Mouse (Mus musculus) gastrocnemius, postnatal 4 days (tissue): ENCODE measurements around the gene Gm45208. TPM values are rescaled to one million over a fixed set of nuclear protein-coding genes. Genes with fewer than 3 reads are reported as not detected.
"Not testable (repeated sequence)": the region's sequence is repeated elsewhere in the genome, so short reads cannot be mapped to it uniquely, and the experiment has no call there.

Experiments used
- DNase-seq, 2 experiments: peaks; one replicate each; pipeline ENCODE4 v3.0.0; 2021 to 2022; ENCODE audit warnings: low spot score in 2 of 2, mixed read lengths in 2 of 2
- long read RNA-seq, 2 experiments: library from polyadenylated mRNA; stranded (forward); transcript quantifications; one replicate each; pipeline ENCODE4 v2.0.0; 2021
- total RNA-seq, 2 experiments: library from RNA; stranded (reverse); gene quantifications; 2 replicates each; pipeline ENCODE4 v1.2.3; 2021

Gm45208 gene
- total RNA-seq = not detected
- long read RNA-seq, experiment 1, partial matches to known transcripts = 0 of 1 reads
- long read RNA-seq, experiment 1, other reads (novel, unspliced or antisense) = 1 of 1 reads
- long read RNA-seq, experiment 2 = 0 reads

GRCm38 (mm10) chrX:7721514-7722281 is at the start of gene Gm45208:
Gene Gm45208 (plus strand): TSS chrX:7722245.
- peak in 1 of 2 experiments; percentile 59 for DNase-seq

GRCm38 (mm10) chrX:7672739-7673138 is 49.3 kb upstream of the Gm45208 start:
- DNase-seq = no peak

GRCm38 (mm10) chrX:7673578-7674281 is 48.3 kb upstream of the Gm45208 start:
- no peak for DNase-seq

- no peak for DNase-seq
Measured at GRCm38 (mm10) chrX:7674284-7675000, 47.6 kb upstream of the Gm45208 start.

- DNase-seq = no peak
Measured at GRCm38 (mm10) chrX:7675001-7675380, 47.1 kb upstream of the Gm45208 start.

GRCm38 (mm10) chrX:7678986-7679385 is 43.1 kb upstream of the Gm45208 start:
- DNase-seq = no peak

GRCm38 (mm10) chrX:7679405-7680056 is 42.5 kb upstream of the Gm45208 start:
- DNase-seq = peak; percentile 76 to 87

- DNase-seq = no peak
Measured at GRCm38 (mm10) chrX:7680057-7680412, 42.0 kb upstream of the Gm45208 start.

GRCm38 (mm10) chrX:7680864-7681263 is 41.2 kb upstream of the Gm45208 start, which contains the start of gene Magix:
Gene Magix (minus strand): TSS chrX:7681251.
- DNase-seq = no peak

- no peak for DNase-seq
Measured at GRCm38 (mm10) chrX:7688321-7688720, 33.7 kb upstream of the Gm45208 start.

- no peak for DNase-seq
Measured at GRCm38 (mm10) chrX:7690486-7690885, 31.6 kb upstream of the Gm45208 start.

GRCm38 (mm10) chrX:7692862-7693261 is 29.2 kb upstream of the Gm45208 start:
- no peak for DNase-seq

- no peak for DNase-seq
Measured at GRCm38 (mm10) chrX:7696520-7696919, 25.5 kb upstream of the Gm45208 start.

- peak; percentile 60 to 72 for DNase-seq
Measured at GRCm38 (mm10) chrX:7696954-7697381, 25.1 kb upstream of the Gm45208 start, which contains the start of gene Gpkow. Gene Gpkow (plus strand): TSS chrX:7697131.

- not testable (repeated sequence) for DNase-seq
Measured at GRCm38 (mm10) chrX:7713764-7714134, 8.3 kb upstream of the Gm45208 start.

GRCm38 (mm10) chrX:7714135-7714899 is 7.7 kb upstream of the Gm45208 start, which contains the start of gene Wdr45:
Gene Wdr45 (plus strand): TSS chrX:7714333.
- peak; percentile 66 to 87 for DNase-seq

GRCm38 (mm10) chrX:7716058-7716457 is 6.0 kb upstream of the Gm45208 start:
- not testable (repeated sequence) for DNase-seq

GRCm38 (mm10) chrX:7722282-7722611 is 202 bp downstream of the Gm45208 start:
- DNase-seq = no peak

- DNase-seq = no peak
Measured at GRCm38 (mm10) chrX:7722691-7723090, 646 bp downstream of the Gm45208 start.

GRCm38 (mm10) chrX:7724135-7724534 is 2.1 kb downstream of the Gm45208 start:
- no peak for DNase-seq
